Mouse (Mus musculus) layer of hippocampus, adult 9-11 months (tissue): ENCODE results near the gene Jagn1.

ENCODE experiments used
- DNase-seq: peaks from one replicate; pipeline ENCODE4 v3.0.0; 2022

The Jagn1 gene

DNA sequence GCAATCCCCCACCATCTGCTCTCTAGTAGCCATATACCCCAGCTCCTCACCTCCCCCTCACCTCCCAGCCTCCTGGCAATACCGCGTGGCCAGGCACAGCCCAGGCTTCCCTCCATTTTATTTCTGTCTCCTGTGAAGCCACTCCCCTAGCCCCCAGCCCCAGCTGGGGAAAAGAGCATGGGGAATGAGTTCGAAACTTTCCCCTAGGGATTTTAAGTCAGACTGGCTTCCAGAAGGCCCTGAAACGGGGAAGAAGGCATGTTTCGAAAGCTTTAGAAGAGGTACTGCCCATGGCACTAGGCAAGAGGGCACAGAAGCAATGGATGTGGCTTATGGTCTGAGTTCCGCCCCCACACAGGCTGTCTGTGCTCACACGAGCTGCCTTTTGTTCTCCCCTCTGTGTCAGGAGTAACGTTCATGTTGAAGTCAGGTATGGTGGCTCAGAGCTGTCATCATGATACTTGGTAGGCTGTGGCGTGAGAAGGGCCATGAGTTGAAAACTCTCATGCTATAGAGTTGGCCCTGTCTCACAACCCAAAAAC, 6.6 kb upstream of the Jagn1 start, which contains the start of gene Cidec:
TSS of gene Cidec (minus strand) at position 97 of the 542 bp plus-strand sequence.
- DNase-seq: no peak

DNA sequence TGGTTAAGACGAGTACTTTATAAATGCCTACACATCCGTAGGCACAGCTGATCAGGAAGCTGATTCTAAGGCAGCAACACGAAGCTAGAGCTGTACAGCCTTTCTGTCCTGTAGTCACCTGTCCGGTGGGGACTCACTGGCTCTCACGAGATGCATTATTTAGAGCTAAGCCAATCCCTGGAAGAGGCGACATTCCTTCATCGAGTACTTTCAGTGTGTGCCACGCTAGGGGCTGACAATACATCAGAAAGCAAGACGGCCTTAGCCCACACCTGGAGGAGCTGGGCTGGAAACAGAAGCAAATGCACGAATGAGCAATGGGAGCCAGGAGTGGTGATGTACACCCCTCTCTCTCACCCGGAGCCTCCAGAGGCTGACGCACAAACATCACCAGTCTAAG, 5.2 kb upstream of the Jagn1 start:
- no peak for DNase-seq

DNA sequence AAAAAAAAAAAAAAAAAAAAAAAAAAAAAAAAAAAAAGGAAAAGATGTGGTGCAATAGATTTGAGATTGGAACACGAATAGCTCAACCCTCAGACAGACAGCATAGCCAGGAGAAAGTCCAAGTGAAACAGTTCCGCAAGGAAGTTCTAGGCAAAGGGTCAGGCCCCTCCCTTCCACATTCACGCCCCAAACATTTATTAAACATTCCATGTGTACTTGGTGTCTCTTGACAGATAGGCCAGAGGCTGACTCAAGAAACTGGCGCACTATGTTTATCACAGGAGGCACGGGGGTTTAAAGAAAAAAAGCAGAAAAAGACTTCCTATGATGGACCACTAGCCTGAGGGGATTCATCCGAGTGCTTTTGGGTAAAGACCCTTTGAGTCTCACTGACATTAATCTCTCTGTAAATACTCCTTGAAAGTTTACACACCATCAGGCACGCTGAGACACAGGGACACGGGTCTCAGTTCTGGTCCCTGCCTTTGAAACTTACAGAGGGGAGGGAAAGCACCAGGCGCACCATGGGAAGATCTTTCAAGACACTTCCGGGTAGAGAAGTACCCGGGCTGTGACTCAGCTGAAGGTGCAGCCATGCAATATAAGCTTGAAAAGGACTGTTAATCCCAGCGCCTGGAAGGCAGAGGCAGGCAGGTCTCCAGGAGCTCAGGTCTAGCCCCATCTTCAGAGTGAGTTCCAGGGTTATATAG, 3.5 kb upstream of the Jagn1 start:
- DNase-seq: no peak

DNA sequence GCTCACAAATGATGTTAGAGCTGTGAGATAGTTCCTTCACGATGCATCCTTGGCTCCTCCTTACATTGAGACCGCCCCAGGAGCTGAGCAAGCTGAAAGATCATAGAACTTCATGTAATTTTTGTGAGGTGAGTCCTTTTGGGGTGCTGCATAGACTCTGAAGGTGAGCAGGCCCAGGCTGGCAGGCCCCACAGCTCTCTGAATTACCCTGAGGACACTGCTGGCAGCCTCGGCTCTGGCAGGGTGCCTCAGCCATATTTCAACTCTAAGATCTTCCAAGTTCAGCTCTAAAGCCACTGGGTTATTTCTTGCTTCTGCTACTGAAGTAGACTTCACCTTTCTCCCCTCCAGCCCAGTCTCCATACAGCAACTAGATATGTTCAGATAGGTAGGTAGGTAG, 1.7 kb upstream of the Jagn1 start:
- DNase-seq: no peak

DNA sequence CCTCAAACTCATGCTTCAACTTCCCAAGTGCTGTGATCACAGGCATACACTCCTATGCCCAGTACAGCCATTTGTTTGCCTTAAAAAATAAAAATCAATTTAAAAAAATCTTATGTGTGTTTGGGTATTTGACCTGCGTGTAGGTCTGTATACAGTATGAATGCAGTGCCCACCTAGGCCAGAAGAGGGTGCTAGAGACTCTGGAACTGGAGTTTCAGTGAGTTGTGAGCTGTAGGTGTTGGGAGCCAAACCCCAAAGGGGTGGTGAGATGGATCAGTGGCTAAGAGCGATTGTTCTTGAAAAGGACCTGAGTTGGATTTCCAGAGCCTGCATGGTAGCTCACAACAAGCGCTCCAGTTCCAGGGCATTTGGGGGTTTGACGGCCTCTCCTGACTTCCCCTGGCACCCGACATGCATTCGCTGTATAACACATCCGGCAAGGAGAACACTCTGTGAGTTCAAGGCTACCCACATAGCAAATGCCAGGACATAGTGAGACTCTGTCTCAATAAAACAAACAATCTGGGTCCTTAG, 1.2 kb upstream of the Jagn1 start:
- DNase-seq: peak; percentile 56

DNA sequence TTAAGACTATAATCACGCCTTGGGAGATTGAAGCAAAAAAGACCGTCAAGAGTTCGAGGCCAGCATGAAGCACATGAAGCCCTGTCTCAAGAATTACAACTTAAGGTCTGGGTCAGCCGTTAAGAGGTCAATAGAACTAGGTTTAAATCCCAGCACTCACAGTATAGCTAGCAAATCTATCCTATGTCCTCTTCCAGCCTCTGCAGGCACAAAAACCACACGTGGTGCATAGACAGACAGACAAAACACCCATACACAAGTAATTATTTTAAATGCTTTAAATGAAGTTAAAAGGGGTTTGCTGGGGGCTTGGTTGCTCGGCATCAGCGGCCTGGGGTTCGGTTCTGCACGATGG, 305 bp upstream of the Jagn1 start:
- DNase-seq: no peak

DNA sequence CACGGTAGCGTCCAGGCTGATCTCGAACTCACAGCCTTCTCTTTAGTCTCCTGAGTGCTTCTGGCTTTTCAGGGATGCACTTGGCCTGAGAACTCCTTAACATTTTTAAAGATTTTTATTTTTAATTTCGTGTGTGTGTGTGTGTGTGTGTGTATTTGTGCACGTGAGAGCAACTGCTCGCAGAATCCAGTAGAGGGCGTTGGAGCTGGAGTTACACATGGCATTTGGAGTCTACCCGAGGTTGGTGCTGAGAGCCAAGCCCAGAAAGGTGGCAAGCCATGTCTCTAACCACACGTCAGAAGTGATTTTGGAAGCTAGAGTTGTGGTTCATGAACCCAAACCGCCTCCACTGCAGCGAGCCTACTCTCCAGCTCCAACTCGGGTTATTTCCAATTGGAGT, 722 bp downstream of the Jagn1 start:
- DNase-seq: no peak

DNA sequence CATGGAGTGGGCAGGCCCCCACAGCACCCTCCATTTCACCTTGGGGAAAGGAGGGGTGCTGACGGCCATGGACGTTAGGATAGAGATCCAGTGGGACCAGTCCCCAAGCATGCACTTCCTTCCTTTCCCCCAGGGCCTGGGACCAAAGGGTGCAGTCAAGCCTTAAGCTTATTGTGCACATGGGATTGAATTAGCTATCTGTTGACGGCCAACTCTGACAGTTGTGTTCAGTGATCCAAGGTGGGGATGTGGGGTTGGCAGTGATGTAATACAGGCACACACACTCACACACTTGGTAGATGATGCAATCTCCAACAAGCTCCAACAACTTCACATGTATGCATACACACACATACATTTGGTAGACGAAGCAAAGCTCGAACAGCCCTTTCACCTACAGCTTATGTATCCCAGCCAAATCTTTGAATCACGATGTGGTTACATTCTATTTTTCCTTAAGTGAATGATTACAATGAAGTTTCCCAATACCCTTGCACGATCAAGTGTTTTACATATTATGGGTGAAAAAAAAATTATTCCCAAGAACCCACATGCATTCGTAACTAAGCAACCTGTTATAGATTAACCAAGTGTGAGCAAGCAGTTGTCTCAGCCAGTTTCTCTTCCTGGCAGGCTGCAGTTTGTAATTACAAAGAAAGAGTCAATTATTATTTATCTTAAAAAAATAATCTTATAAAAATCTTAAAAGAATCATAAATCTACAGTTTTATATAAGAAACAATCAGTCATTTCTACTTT, 2.0 kb downstream of the Jagn1 start:
- DNase-seq: no peak

DNA sequence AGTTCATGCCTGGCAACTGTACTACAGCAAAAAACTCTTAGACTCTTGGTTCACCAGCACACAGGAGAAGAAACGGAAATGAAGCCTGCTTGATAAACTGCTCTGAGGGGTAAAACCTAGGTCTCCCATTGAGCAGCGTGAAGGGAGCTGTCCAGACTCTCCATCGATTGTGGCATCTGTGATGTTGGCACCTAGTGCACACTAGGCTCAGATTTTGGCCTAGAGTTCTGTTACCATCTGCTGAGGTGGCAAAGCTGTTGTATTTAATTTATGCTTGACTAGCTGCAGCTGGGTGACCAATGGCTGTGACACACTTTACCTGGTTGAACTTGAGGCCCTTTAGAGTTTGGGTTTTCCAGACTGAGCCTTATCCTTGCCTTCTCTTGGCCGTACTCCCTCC, 5.3 kb downstream of the Jagn1 start:
- DNase-seq: no peak

DNA sequence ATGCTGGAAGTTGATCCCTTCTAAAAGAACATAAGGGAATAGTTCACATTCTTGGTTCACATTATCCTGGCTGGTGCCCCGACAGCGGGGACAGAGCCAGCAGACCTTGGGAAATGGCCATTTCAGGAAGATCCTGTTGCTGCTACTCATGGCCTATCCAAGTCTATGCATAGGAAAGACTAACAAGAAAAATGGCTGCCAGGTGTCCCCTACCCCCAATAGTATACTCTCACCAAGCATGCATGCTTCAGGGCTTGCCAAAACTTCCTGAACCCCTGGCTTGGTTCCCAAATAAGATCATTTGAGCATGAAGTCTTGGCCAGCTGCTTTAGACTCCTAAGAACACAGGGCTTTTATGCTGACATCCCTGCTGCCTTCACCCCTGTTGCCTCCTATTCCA, 9.5 kb downstream of the Jagn1 start:
- DNase-seq: no peak

DNA sequence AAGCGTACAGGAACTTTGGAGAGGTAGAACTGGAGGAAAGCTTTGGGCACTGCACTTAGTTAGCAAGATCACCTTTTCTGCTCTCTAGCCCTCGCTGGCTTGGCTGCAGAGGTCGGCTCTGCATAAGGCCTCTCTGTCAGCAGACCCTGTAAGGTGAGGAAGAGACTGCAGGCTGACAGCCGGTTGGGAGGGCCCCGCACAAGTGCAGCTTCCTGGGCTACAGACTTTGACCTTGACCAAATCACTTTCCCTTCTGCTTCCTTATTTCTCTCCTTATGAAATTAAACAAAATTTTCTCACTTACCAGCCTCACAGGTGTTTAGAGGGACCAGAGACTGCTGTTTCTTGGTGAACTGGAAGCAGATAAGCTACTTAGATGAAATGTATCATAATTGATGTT, 12.6 kb downstream of the Jagn1 start:
- no peak for DNase-seq

DNA sequence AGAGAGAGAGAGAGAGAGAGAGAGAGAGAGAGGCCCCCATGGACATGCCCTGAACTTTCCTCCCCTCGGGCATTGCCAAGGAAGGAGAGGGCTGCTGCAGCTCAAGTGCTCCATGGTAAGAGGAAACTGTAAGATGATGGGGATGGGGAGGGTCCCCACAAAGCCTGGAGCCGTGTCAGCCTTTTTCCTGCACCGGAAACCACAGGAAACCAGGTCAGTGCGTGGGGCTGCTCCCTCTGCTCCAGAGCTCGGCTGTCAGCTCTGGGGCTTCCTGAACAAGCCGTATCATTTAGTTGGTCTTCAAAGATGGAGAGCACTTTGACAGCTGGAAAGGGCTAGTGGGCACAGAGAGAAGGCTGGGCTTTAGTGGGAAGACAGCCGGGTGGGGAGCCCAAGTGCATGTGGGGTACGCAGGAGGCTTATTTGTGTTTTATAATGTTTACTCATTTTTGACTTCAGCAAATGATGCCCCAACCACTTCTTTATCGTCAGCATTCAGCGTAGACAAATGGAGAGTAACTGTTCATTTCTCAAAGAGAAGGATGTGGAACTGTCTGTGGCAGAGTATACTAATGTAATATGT, 15.7 kb downstream of the Jagn1 start, which contains the start of gene Il17re:
TSS of gene Il17re (plus strand) at position 533 of the 583 bp plus-strand sequence.
- no peak for DNase-seq

DNA sequence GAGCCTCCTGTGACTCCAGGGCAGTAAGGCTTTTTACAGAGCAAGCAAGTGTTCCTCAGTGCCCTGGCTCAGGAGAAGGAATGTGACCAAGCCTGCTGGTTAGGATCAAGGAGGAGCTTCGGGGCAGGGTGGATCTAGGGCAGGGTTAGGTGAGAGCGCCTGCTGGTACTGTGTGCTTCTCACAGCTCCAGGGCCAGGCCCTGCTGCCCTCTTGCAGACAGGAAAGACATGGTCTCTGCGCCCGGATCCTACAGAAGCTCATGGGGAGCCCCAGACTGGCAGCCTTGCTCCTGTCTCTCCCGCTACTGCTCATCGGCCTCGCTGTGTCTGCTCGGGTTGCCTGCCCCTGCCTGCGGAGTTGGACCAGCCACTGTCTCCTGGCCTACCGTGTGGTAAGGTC, 16.3 kb downstream of the Jagn1 start:
- DNase-seq: no peak

DNA sequence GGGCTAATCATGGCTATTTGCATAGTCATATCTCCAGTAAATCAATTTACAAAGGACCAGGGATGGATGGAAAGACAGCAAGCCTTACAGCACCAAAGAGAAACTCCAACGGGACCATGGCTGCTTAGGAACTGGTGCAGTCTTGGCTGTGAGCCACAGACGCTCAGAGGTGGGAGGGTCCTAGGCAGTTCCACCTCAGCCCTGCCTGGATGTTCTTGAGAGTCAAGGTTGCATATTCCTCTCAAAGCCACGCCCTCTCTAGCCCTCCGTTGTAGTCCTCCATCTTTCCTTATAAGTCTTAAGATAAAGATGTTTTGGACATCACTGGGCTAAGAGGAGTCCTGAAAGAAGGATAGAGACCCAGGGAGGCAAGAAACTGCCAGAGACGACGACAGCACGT, 21.7 kb downstream of the Jagn1 start:
- no peak for DNase-seq

DNA sequence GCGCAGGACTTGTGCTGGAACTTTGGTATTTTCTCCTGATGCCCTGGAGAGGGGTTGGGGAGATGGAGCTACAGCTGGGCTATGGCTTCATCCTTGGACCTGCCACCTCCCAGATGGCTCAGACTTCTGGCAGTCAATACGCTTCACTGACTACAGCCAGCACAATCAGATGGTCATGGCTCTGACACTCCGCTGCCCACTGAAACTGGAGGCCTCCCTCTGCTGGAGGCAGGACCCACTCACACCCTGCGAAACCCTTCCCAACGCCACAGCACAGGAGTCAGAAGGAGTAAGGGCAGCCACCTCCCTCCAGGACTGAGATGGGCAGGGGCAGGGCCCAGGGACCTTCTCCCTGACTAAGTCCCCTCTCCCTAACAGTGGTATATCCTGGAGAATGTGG, 23.2 kb downstream of the Jagn1 start:
- DNase-seq: no peak

DNA sequence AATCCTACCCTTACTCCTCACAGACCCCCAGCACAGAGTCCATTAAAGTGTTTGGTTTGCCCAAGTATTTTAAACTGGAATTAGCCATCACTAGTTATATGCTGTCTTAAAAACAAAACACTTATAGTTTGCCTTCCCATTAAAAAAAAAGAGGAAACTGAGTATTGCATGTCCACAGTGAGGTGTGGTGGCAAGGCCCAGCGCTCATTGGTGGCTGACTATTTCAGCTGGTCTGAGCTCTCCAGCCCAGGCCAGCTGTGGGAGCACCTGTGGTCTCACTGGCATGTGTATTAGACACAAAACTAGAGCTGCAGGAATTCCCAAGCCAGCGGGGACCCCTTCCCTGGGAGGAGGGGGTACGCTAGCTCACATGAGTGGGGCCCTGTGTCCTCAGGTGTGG, 26.1 kb downstream of the Jagn1 start:
- DNase-seq: no peak

DNA sequence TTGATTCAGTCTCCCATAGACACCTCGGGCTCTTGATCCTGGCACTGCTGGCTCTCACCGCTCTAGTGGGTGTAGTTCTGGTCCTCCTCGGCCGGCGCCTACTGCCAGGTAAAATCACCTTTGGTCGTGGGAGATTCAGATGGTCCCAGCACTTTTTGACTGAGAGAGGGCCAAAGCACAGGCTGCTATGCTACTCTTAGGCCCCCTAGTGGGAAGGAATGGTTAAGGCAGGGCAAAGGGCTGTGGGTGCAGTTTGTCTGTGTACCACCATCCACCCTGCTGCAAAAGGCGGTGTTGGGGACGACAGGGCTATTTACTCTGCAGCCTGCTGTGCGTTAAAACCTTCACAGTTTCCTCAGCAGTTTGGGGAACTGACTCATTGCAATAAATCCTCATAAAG, 26.7 kb downstream of the Jagn1 start:
- peak; percentile 69 for DNase-seq

DNA sequence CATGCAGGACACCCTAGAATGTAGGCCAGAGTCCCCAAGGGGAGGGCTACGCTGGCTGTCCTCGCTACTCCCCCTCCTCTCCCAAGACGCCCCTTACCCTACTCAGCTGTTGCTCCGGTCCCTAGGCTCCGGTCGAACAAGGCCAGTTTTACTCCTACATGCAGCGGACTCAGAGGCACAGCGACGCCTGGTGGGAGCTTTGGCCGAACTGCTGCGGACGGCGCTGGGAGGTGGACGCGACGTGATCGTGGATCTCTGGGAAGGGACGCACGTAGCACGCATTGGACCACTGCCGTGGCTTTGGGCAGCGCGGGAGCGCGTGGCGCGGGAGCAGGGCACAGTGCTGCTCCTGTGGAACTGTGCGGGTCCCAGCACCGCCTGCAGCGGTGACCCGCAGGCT, 27.1 kb downstream of the Jagn1 start:
- peak; percentile 64 for DNase-seq

DNA sequence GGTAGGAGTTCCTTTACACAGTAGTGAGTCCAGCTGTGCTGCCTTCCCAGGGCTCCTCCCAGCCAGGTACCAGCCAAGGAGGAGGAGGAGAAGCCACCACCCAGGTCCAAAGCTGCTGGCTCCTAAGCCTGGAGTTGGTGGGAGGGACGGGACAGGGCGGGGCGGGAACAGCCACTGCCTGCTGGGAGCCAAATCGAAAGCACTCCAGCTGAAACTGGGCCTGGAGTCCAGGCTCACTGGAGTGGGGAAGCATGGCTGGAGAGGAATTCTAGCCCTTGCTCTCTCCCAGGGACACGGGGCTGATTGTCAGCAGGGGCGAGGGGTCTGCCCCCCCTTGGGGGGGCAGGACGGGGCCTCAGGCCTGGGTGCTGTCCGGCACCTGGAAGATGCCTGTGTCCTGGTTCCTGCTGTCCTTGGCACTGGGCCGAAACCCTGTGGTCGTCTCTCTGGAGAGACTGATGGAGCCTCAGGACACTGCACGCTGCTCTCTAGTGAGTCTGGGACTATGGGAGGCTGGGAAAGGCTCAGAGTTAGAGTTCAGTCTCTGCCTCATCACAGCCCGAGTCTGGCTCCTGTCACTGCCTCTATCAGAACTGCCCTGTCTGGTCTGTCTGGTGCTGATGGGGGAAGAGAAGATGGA, 29.0 kb downstream of the Jagn1 start, which contains the start of gene Il17rc:
TSS of gene Il17rc (plus strand) at position 131 of the 640 bp plus-strand sequence.
- DNase-seq: no peak

DNA sequence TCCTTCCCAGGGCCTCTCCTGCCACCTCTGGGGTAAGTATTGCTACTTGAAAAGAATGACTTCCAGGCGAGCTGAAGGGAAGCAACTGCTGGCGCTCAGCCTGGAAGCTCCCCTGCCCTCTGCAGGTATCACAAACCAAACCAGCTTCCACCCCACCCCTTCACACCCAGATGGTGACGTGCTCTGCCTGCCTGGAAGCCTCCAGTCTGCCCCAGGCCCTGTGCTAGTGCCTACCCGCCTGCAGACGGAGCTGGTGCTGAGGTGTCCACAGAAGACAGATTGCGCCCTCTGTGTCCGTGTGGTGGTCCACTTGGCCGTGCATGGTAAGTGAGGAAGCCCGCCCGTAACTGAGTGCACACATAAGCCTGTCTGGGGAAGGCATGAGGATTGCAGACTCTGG, 29.7 kb downstream of the Jagn1 start:
- DNase-seq: no peak

DNA sequence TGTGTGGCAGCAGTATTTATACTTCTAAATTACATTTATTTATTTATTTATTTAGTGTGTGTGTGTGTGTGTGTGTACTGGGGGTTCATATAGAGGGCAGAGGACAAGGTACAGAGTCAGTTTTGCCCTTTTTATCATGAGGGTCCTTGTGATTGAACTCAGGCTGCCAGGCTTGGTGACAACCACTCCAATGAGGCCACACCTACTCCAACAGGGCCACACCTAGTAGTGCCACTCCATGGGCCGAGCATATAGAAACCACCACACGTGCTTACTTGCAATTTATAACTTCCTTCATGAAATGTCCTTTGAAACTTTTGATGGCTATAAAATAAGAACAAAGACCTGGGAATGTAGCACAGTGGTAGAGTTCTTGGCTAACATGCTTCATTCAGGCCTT, 30.9 kb downstream of the Jagn1 start:
- no peak for DNase-seq

DNA sequence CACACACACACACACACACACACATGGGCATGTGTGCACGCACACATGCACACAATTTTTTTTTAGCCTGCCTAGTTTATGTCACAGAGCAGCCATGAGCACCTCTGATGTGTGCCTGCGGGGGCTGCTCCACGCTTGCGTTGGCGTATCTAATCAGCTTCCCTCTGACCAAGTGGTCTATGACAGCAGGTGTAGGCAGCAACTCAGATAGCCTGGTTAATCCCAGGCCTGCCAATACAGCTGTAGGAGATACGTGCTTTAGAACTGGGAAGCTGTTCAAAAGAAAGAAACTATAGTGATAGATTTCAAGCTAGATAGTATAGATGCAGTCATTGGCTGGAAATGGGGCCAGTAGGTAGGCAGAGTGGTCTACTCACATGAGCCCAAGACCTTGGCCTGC, 31.3 kb downstream of the Jagn1 start:
- no peak for DNase-seq

DNA sequence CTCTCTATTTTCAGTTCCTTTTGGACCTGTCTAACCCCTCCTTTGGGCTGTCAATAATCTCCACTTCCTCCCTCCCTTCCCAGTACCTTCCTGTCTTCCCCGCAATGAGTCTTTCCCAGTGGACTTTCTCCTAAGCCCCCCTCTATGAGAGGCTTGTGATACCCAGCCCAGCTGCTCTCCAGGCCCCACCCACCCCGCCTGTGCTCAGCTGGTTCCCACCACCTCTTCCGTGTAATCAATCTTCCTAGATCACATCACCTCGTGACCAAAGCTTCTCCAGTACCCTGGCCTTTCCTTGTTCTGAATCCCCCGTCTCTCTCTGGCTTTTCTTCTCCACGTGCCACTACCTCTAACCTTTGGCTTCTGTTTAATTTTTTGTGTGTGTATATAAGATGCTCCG, 35.0 kb downstream of the Jagn1 start:
- no peak for DNase-seq
